Mouse (Mus musculus): ENCODE data around the gene St8sia1. TPM values are rescaled to one million over a fixed set of nuclear protein-coding genes. Genes with fewer than 3 reads are reported as not detected.

The St8sia1 gene
- total and polyA plus RNA-seq, 3 experiments: 0.01 TPM; not detected in 2

DNA sequence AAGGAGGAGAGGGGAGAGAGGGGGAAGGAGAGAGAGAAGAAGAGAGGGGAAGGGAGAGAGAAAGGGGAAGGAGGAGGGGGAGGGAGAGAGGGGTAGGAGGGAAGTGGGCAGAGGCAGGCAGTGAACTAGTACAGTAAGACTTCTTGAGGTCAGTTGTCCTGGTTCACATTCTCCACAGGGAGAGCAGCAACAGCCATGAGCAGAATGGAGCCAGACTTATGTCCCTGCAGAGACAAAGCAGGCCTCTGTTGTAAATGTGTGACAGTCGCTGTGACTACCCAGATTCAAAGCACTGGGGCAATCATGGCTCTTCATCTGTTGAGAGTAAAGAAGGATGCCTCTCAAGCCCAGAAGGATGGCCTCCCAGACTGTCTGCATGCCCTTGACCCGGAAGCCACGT, 132.5 kb downstream of the St8sia1 start:
- Histone ChIP-seq H3K27ac (ENCODE audit: control insufficient read depth, low read depth, low read length) (no peak overlapping the region), H3K9ac (ENCODE audit: control insufficient read depth, low read depth, low read length, poor library complexity, severe bottlenecking) (no peak overlapping the region), H3K4me1 (ENCODE audit: control insufficient read depth in 1 of 2, insufficient read depth in 2 of 2, low read length in 2 of 2) (peaks cover 3 to 21% of the 10 kb centered on the region in 2 experiments), H3K9me3 (replicated peaks; ENCODE audit: insufficient read depth, low read length) (no peaks in the 10 kb centered on the region), H3K4me3 (ENCODE audit: control insufficient read depth in 1 of 2, insufficient read depth in 1 of 2, low read depth in 2 of 2, low read length in 2 of 2) (no peak overlapping the region), H3K79me2 (ENCODE audit: control insufficient read depth, insufficient read depth, low read length, poor library complexity) (no peaks in the 10 kb centered on the region), H3K27me3 (ENCODE audit: control insufficient read depth in 1 of 2, insufficient read depth in 2 of 2, low read length in 2 of 2) (no peaks in the 10 kb centered on the region), H3K36me3 (ENCODE audit: control insufficient read depth in 1 of 2, insufficient read depth in 2 of 2, low read length in 2 of 2) (peaks cover 0 to 13% of the 10 kb centered on the region in 2 experiments; a peak in 2 of 4 replicates)
- TF ChIP-seq POLR2AphosphoS2 (IDR thresholded peaks at IDR 0.05; ENCODE audit: low read length) (no peak), MAFK (IDR thresholded peaks at IDR 0.05; ENCODE audit: borderline replicate concordance, low read depth, low read length) (no peak)
- DNase-seq (ENCODE audit: low read depth, low spot score): peak; percentile 55

DNA sequence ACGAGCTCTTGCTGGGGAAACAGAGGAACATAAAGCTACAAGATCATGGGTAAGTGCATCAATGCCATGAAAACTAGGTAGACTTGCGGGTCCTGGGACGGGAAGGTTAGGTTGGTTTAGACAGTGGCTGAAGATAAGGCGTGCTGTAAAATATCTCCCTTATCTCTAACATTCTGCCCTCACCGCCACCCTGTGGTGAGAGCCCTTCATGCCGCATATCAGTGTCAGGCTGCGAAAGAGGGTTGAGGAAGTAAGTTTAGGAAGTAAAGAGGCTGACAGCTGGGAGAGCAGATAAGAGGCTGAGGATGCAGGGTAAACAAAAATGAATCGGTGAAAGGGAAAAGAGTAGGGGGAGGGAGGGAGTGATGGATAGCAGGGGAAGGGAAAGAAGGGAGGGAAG, 133.0 kb downstream of the St8sia1 start:
- Histone ChIP-seq H3K4me3 (ENCODE audit: control insufficient read depth in 1 of 2, insufficient read depth in 1 of 2, low read depth in 2 of 2, low read length in 2 of 2) (no peak overlapping the region), H3K36me3 (ENCODE audit: control insufficient read depth in 1 of 2, insufficient read depth in 2 of 2, low read length in 2 of 2) (peaks cover 0 to 13% of the 10 kb centered on the region in 2 experiments; a peak in 2 of 4 replicates), H3K9ac (ENCODE audit: control insufficient read depth, low read depth, low read length, poor library complexity, severe bottlenecking) (no peak overlapping the region), H3K27ac (ENCODE audit: control insufficient read depth, low read depth, low read length) (peak overlapping the region; percentile 32), H3K79me2 (ENCODE audit: control insufficient read depth, insufficient read depth, low read length, poor library complexity) (no peaks in the 10 kb centered on the region), H3K9me3 (replicated peaks; ENCODE audit: insufficient read depth, low read length) (no peaks in the 10 kb centered on the region), H3K27me3 (ENCODE audit: control insufficient read depth in 1 of 2, insufficient read depth in 2 of 2, low read length in 2 of 2) (no peaks in the 10 kb centered on the region), H3K4me1 (ENCODE audit: control insufficient read depth in 1 of 2, insufficient read depth in 2 of 2, low read length in 2 of 2) (peaks cover 3 to 21% of the 10 kb centered on the region in 2 experiments)
- DNase-seq (ENCODE audit: low read depth, low spot score): peak; percentile 91
- no peak for TF ChIP-seq MXI1 (IDR thresholded peaks at IDR 0.05; ENCODE audit: low read depth, low read length)
- no peak for TF ChIP-seq POLR2A (IDR thresholded peaks at IDR 0.05; ENCODE audit: control insufficient read depth in 1 of 2, insufficient read depth in 1 of 2, low read depth in 1 of 2, low read length in 2 of 2, poor library complexity in 1 of 2)
- no peak for TF ChIP-seq MYC (IDR thresholded peaks at IDR 0.05; ENCODE audit: low read depth, low read length)
- no peak for TF ChIP-seq MAX (IDR thresholded peaks at IDR 0.05; ENCODE audit: low read length)
- peak; percentile 90 to 98 for TF ChIP-seq EP300 (IDR thresholded peaks at IDR 0.05; ENCODE audit: low read depth in 1 of 2, low read length in 2 of 2)
- TF ChIP-seq POLR2AphosphoS2 (IDR thresholded peaks at IDR 0.05; ENCODE audit: low read length): no peak
- peak; percentile 41; the same call in 1 of the 2 replicates for TF ChIP-seq MEF2A (IDR thresholded peaks at IDR 0.05; ENCODE audit: extremely low read depth, insufficient replicate concordance, low read depth, low read length, poor library complexity, severe bottlenecking)
- TF ChIP-seq KAT2A (conservative IDR thresholded peaks at IDR 0.05; ENCODE audit: low read depth, low read length): no peak
- peak; percentile 97 for TF ChIP-seq ETS1 (IDR thresholded peaks at IDR 0.05; ENCODE audit: low read depth, low read length)
- no peak for TF ChIP-seq E2F4 (IDR thresholded peaks at IDR 0.05; ENCODE audit: borderline replicate concordance, low read depth, low read length)
- TF ChIP-seq MYB (IDR thresholded peaks at IDR 0.05; ENCODE audit: low read depth, low read length): peak; percentile 64
- peak; percentile 96 for TF ChIP-seq TAL1 (IDR thresholded peaks at IDR 0.05; ENCODE audit: low read length)
- TF ChIP-seq SIN3A (IDR thresholded peaks at IDR 0.05; ENCODE audit: low read length): peak; percentile 86
- 0 out of 2 replicates have a peak, but pooled peaks have one; percentile 65 for TF ChIP-seq MAFK (IDR thresholded peaks at IDR 0.05; ENCODE audit: borderline replicate concordance, low read depth, low read length)
- no peak for TF ChIP-seq SMC3 (IDR thresholded peaks at IDR 0.05; ENCODE audit: low read depth, low read length)
- TF ChIP-seq RAD21 (IDR thresholded peaks at IDR 0.05; ENCODE audit: low read depth, low read length): no peak
- TF ChIP-seq BHLHE40 (IDR thresholded peaks at IDR 0.05; ENCODE audit: borderline replicate concordance, low read depth, low read length): peak; percentile 76
- no peak for TF ChIP-seq TBP (IDR thresholded peaks at IDR 0.05; ENCODE audit: low read depth, low read length)
- peak; percentile 98 for TF ChIP-seq RCOR1 (IDR thresholded peaks at IDR 0.05; ENCODE audit: low read depth, low read length)
- peak; percentile 74 for TF ChIP-seq MAZ (IDR thresholded peaks at IDR 0.05; ENCODE audit: low read depth, low read length)
- no peak for TF ChIP-seq ZMIZ1 (IDR thresholded peaks at IDR 0.05; ENCODE audit: low read depth, low read length)
- TF ChIP-seq ZC3H11A (IDR thresholded peaks at IDR 0.05; ENCODE audit: low read depth, low read length): no peak
- TF ChIP-seq TCF12 (IDR thresholded peaks at IDR 0.05; ENCODE audit: low read depth, low read length): peak; percentile 99
- peak; percentile 19 to 43 (median 24); a peak in 4 of 6 replicates for TF ChIP-seq CTCF (IDR thresholded peaks at IDR 0.05 in 2 of 3, conservative IDR thresholded peaks at IDR 0.05 in 1 of 3; ENCODE audit: control insufficient read depth in 1 of 3, insufficient read depth in 1 of 3, low read depth in 2 of 3, low read length in 3 of 3, poor library complexity in 1 of 3, severe bottlenecking in 1 of 3)
- TF ChIP-seq GATA1 (IDR thresholded peaks at IDR 0.05; ENCODE audit: low read depth, low read length): peak; percentile 97
- peak; percentile 36; the same call in 1 of the 2 replicates for TF ChIP-seq ELF1 (IDR thresholded peaks at IDR 0.05; ENCODE audit: low read depth, low read length)
- no peak for TF ChIP-seq UBTF (IDR thresholded peaks at IDR 0.05; ENCODE audit: borderline replicate concordance, insufficient read depth, low read depth, low read length)
- TF ChIP-seq HCFC1 (IDR thresholded peaks at IDR 0.05; ENCODE audit: low read depth, low read length): peak; percentile 24; the same call in 1 of the 2 replicates
- no peak for TF ChIP-seq USF1 (IDR thresholded peaks at IDR 0.05; ENCODE audit: low read depth, low read length)
- no peak for TF ChIP-seq CHD2 (IDR thresholded peaks at IDR 0.05; ENCODE audit: low read length)
- no peak for TF ChIP-seq CHD1 (IDR thresholded peaks at IDR 0.05; ENCODE audit: low read depth, low read length)
